Mouse (Mus musculus): ENCODE measurements around the gene Plekhf1. TPM values are rescaled to one million over a fixed set of nuclear protein-coding genes. Genes with fewer than 3 reads are reported as not detected.

Gene Plekhf1
- polyA plus RNA-seq, 1 experiment: 1.6 TPM

- peak in 1 of 2 experiments; percentile 30 for DNase-seq (ENCODE audit: low read depth in 1 of 2, low spot score in 2 of 2)
- Histone ChIP-seq H3K4me1 (ENCODE audit: control insufficient read depth, insufficient read depth, insufficient read length) (peaks cover 20% of the 10 kb centered on the region), H3K27ac (ENCODE audit: insufficient read depth, low read length) (peak within 1 kb of the TSS; percentile 96), H3K27me3 (ENCODE audit: control insufficient read depth, insufficient read depth, low read length) (no peaks in the 10 kb centered on the region), H3K36me3 (ENCODE audit: control insufficient read depth, insufficient read depth, low read length) (no peaks in the 10 kb centered on the region), H3K4me3 (ENCODE audit: extremely low read depth, insufficient read depth, insufficient read length) (peak within 1 kb of the TSS; percentile 82)
- TF ChIP-seq POLR2A (IDR thresholded peaks at IDR 0.05; ENCODE audit: low read depth, low read length) (no peak), CTCF (IDR thresholded peaks at IDR 0.05; ENCODE audit: extremely low read depth, insufficient read depth, insufficient read length, insufficient replicate concordance) (no peak)
- WGBS: 9% methylated on average over 28 of the region's 28 CpGs
Observed at GRCm38 (mm10) chr7:38182962-38183687, 44.7 kb downstream of the Plekhf1 start, which contains the start of gene 1600014C10Rik. Gene 1600014C10Rik (plus strand): TSS chr7:38183217.

- under 1% methylated on average over 11 of the region's 11 CpGs for WGBS
- TF ChIP-seq POLR2A (IDR thresholded peaks at IDR 0.05; ENCODE audit: low read depth, low read length) (no peak), CTCF (IDR thresholded peaks at IDR 0.05; ENCODE audit: extremely low read depth, insufficient read depth, insufficient read length, insufficient replicate concordance) (peak; percentile 99)
- Histone ChIP-seq H3K27me3 (ENCODE audit: control insufficient read depth, insufficient read depth, low read length) (no peaks in the 10 kb centered on the region), H3K4me1 (ENCODE audit: control insufficient read depth, insufficient read depth, insufficient read length) (peaks cover 16% of the 10 kb centered on the region), H3K27ac (ENCODE audit: insufficient read depth, low read length) (peak overlapping the region; percentile 96), H3K36me3 (ENCODE audit: control insufficient read depth, insufficient read depth, low read length) (no peaks in the 10 kb centered on the region), H3K4me3 (ENCODE audit: extremely low read depth, insufficient read depth, insufficient read length) (peak overlapping the region; percentile 82; the same call in 1 of the 2 replicates)
- peak; percentile 63 to 82 for DNase-seq (ENCODE audit: low read depth in 1 of 2, low spot score in 2 of 2)
Observed at GRCm38 (mm10) chr7:38182596-38182961, 45.2 kb downstream of the Plekhf1 start.

- Histone ChIP-seq H3K27ac (ENCODE audit: insufficient read depth, low read length) (no peak overlapping the region), H3K4me3 (ENCODE audit: extremely low read depth, insufficient read depth, insufficient read length) (no peak overlapping the region), H3K27me3 (ENCODE audit: control insufficient read depth, insufficient read depth, low read length) (no peaks in the 10 kb centered on the region), H3K4me1 (ENCODE audit: control insufficient read depth, insufficient read depth, insufficient read length) (peaks cover 10% of the 10 kb centered on the region; the same call in 1 of the 2 replicates), H3K36me3 (ENCODE audit: control insufficient read depth, insufficient read depth, low read length) (no peaks in the 10 kb centered on the region)
- no peak for DNase-seq (ENCODE audit: low read depth in 1 of 2, low spot score in 2 of 2)
- WGBS: 31% methylated on average over 2 of the region's 2 CpGs
- TF ChIP-seq CTCF (IDR thresholded peaks at IDR 0.05; ENCODE audit: extremely low read depth, insufficient read depth, insufficient read length, insufficient replicate concordance): no peak
- no peak for TF ChIP-seq POLR2A (IDR thresholded peaks at IDR 0.05; ENCODE audit: low read depth, low read length)
Observed at GRCm38 (mm10) chr7:38181366-38181765, 46.5 kb downstream of the Plekhf1 start.

GRCm38 (mm10) chr7:38179896-38180295, 47.9 kb downstream of the Plekhf1 start:
- 87% methylated on average over 3 of the region's 3 CpGs for WGBS
- H3K27me3 ChIP-seq (ENCODE audit: control insufficient read depth, insufficient read depth, low read length): no peaks in the 10 kb centered on the region
- TF ChIP-seq POLR2A (IDR thresholded peaks at IDR 0.05; ENCODE audit: low read depth, low read length): no peak
- no peak for TF ChIP-seq CTCF (IDR thresholded peaks at IDR 0.05; ENCODE audit: extremely low read depth, insufficient read depth, insufficient read length, insufficient replicate concordance)
- no peaks in the 10 kb centered on the region for H3K36me3 ChIP-seq (ENCODE audit: control insufficient read depth, insufficient read depth, low read length)
- DNase-seq (ENCODE audit: low read depth in 1 of 2, low spot score in 2 of 2): no peak
- H3K4me1 ChIP-seq (ENCODE audit: control insufficient read depth, insufficient read depth, insufficient read length): peaks cover 4% of the 10 kb centered on the region; the same call in 1 of the 2 replicates
- H3K27ac ChIP-seq (ENCODE audit: insufficient read depth, low read length): no peak overlapping the region
- no peak overlapping the region for H3K4me3 ChIP-seq (ENCODE audit: extremely low read depth, insufficient read depth, insufficient read length)

GRCm38 (mm10) chr7:38176056-38176455, 51.8 kb downstream of the Plekhf1 start:
- H3K4me1 ChIP-seq (ENCODE audit: control insufficient read depth, insufficient read depth, insufficient read length): peaks cover 4% of the 10 kb centered on the region; the same call in 1 of the 2 replicates
- 76% methylated on average over 3 of the region's 3 CpGs for WGBS
- H3K27me3 ChIP-seq (ENCODE audit: control insufficient read depth, insufficient read depth, low read length): no peaks in the 10 kb centered on the region
- H3K27ac ChIP-seq (ENCODE audit: insufficient read depth, low read length): no peak overlapping the region
- H3K36me3 ChIP-seq (ENCODE audit: control insufficient read depth, insufficient read depth, low read length): no peaks in the 10 kb centered on the region
- no peak overlapping the region for H3K4me3 ChIP-seq (ENCODE audit: extremely low read depth, insufficient read depth, insufficient read length)
- TF ChIP-seq CTCF (IDR thresholded peaks at IDR 0.05; ENCODE audit: extremely low read depth, insufficient read depth, insufficient read length, insufficient replicate concordance) (no peak), POLR2A (IDR thresholded peaks at IDR 0.05; ENCODE audit: low read depth, low read length) (no peak)
- DNase-seq (ENCODE audit: low read depth in 1 of 2, low spot score in 2 of 2): no peak

- no peak for TF ChIP-seq CTCF (IDR thresholded peaks at IDR 0.05; ENCODE audit: extremely low read depth, insufficient read depth, insufficient read length, insufficient replicate concordance)
- no peak for TF ChIP-seq POLR2A (IDR thresholded peaks at IDR 0.05; ENCODE audit: low read depth, low read length)
- Histone ChIP-seq H3K27ac (ENCODE audit: insufficient read depth, low read length) (no peak overlapping the region), H3K4me3 (ENCODE audit: extremely low read depth, insufficient read depth, insufficient read length) (no peak overlapping the region), H3K4me1 (ENCODE audit: control insufficient read depth, insufficient read depth, insufficient read length) (peaks cover 4% of the 10 kb centered on the region; the same call in 1 of the 2 replicates), H3K36me3 (ENCODE audit: control insufficient read depth, insufficient read depth, low read length) (no peaks in the 10 kb centered on the region), H3K27me3 (ENCODE audit: control insufficient read depth, insufficient read depth, low read length) (no peaks in the 10 kb centered on the region)
- DNase-seq (ENCODE audit: low read depth in 1 of 2, low spot score in 2 of 2): no peak
- 26% methylated on average over 31 of the region's 31 CpGs for WGBS
Observed at GRCm38 (mm10) chr7:38174321-38175148, 53.3 kb downstream of the Plekhf1 start.
